Mouse (Mus musculus): ENCODE results near the gene Psrc1. TPM values are rescaled to one million over a fixed set of nuclear protein-coding genes. Genes with fewer than 3 reads are reported as not detected.

The Psrc1 gene
- polyA plus RNA-seq, 1 experiment from 2014 or later, result 102 TPM

GRCm38 (mm10) chr3:108436380-108436714 is 52.7 kb downstream of the Psrc1 start:
- Histone ChIP-seq H3K4me1 (replicated peaks; ENCODE audit: control insufficient read depth, insufficient read depth, low read length) (peaks cover 33% of the 10 kb centered on the region), H3K9ac (ENCODE audit: low read length) (no peak overlapping the region), H3K4me3 (ENCODE audit: low read depth, low read length) (no peak overlapping the region), H3K4me2 (ENCODE audit: low read depth, low read length, severe bottlenecking) (no peak overlapping the region), H3K9me3 (ENCODE audit: control insufficient read depth, low read length) (no peaks in the 10 kb centered on the region), H3K27ac (ENCODE audit: low read depth, low read length) (no peak overlapping the region), H3K27me3 (ENCODE audit: control insufficient read depth, insufficient read depth, low read length) (no peaks in the 10 kb centered on the region), H3K36me3 (ENCODE audit: control insufficient read depth, insufficient read depth, low read length) (peaks cover 2% of the 10 kb centered on the region; the same call in 1 of the 2 replicates)
- ATAC-seq (replicated peaks; ENCODE audit: low FRiP score), result no peak
- DNase-seq (ENCODE audit: low spot score), result no peak
- WGBS, result 78% methylated on average over 7 of the region's 7 CpGs

Other genes starting within 250 kb of the Psrc1 start
- 210 and 213 TPM in 2 replicates for gene Gnai3, start 237.7 kb upstream of the Psrc1 start, polyA plus RNA-seq (2014; fragmentation: Nextera tagmentation; extraction: Ambion mirVana)
- 0.25 and 0.32 TPM in 2 replicates for gene Gpr61, start 229.0 kb upstream of the Psrc1 start, polyA plus RNA-seq (2014; fragmentation: Nextera tagmentation; extraction: Ambion mirVana)
- 4.2 and 5.2 TPM in 2 replicates for gene Amigo1, start 197.5 kb upstream of the Psrc1 start, polyA plus RNA-seq (2014; fragmentation: Nextera tagmentation; extraction: Ambion mirVana)
- 3.1 and 3.2 TPM in 2 replicates for gene Cyb561d1, start 182.6 kb upstream of the Psrc1 start, polyA plus RNA-seq (2014; fragmentation: Nextera tagmentation; extraction: Ambion mirVana)
- gene Atxn7l2, start 172.9 kb upstream of the Psrc1 start, polyA plus RNA-seq (2014; fragmentation: Nextera tagmentation; extraction: Ambion mirVana), result 22.3 and 24.3 TPM in 2 replicates
- 2.3 and 3.5 TPM in 2 replicates for gene Sypl2, start 157.2 kb upstream of the Psrc1 start, polyA plus RNA-seq (2014; fragmentation: Nextera tagmentation; extraction: Ambion mirVana)
- gene Psma5, start 126.9 kb upstream of the Psrc1 start, polyA plus RNA-seq (2014; fragmentation: Nextera tagmentation; extraction: Ambion mirVana), result 277 and 297 TPM in 2 replicates
- 28.9 and 31.3 TPM in 2 replicates for gene Sort1, start 99.8 kb upstream of the Psrc1 start, polyA plus RNA-seq (2014; fragmentation: Nextera tagmentation; extraction: Ambion mirVana)
- not detected in 2 replicates for gene Mybphl, start 18.9 kb upstream of the Psrc1 start, polyA plus RNA-seq (2014; fragmentation: Nextera tagmentation; extraction: Ambion mirVana)
- gene Celsr2, start 31.7 kb downstream of the Psrc1 start, polyA plus RNA-seq (2014; fragmentation: Nextera tagmentation; extraction: Ambion mirVana), result 52.0 and 68.1 TPM in 2 replicates
- gene Sars, start 61.4 kb downstream of the Psrc1 start, polyA plus RNA-seq (2014; fragmentation: Nextera tagmentation; extraction: Ambion mirVana), result 180 and 189 TPM in 2 replicates
- gene 1700013F07Rik, start 150.3 kb downstream of the Psrc1 start, polyA plus RNA-seq (2014; fragmentation: Nextera tagmentation; extraction: Ambion mirVana), result 0.63 and 0.68 TPM in 2 replicates
- 2.2 and 2.8 TPM in 2 replicates for gene 5330417C22Rik, start 152.7 kb downstream of the Psrc1 start, polyA plus RNA-seq (2014; fragmentation: Nextera tagmentation; extraction: Ambion mirVana)
- 49.4 and 53.3 TPM in 2 replicates for gene Tmem167b, start 178.6 kb downstream of the Psrc1 start, polyA plus RNA-seq (2014; fragmentation: Nextera tagmentation; extraction: Ambion mirVana)
- gene Taf13, start 187.9 kb downstream of the Psrc1 start, polyA plus RNA-seq (2014; fragmentation: Nextera tagmentation; extraction: Ambion mirVana), result 55.3 and 63.1 TPM in 2 replicates
- 30.1 and 32.2 TPM in 2 replicates for gene Wdr47, start 207.4 kb downstream of the Psrc1 start, polyA plus RNA-seq (2014; fragmentation: Nextera tagmentation; extraction: Ambion mirVana)